Mouse (Mus musculus): ENCODE results near the gene Eya2. TPM values are rescaled to one million over a fixed set of nuclear protein-coding genes. Genes with fewer than 3 reads are reported as not detected.
A peak's percentile ranks its signal among the peaks of the same experiment; 100 is the strongest.

Eya2 gene
- polyA plus RNA-seq, 1 experiment from 2014 or later, result 7.2 TPM

- ATAC-seq (ENCODE audit: low FRiP score, low read depth), result no peak
- 93% methylated on average over 4 of the region's 4 CpGs for WGBS
- Histone ChIP-seq H3K4me3 (no peak overlapping the region), H3K4me2 (replicated peaks) (no peak overlapping the region), H3K4me1 (peaks cover 4% of the 10 kb centered on the region; the same call in 1 of the 2 replicates), H3K27ac (replicated peaks) (no peak overlapping the region), H3K9me3 (no peaks in the 10 kb centered on the region), H3K27me3 (peaks cover 10% of the 10 kb centered on the region; the same call in 1 of the 2 replicates), H3K9ac (replicated peaks) (no peak overlapping the region), H3K36me3 (no peaks in the 10 kb centered on the region)
Observed at GRCm38 (mm10) chr2:165688896-165689295, 94.1 kb downstream of the Eya2 start.

- H3K4me1 ChIP-seq, result peaks cover 4% of the 10 kb centered on the region; the same call in 1 of the 2 replicates
- no peak overlapping the region for H3K4me3 ChIP-seq
- no peak overlapping the region for H3K27ac ChIP-seq (replicated peaks)
- no peak for ATAC-seq (ENCODE audit: low FRiP score, low read depth)
- H3K36me3 ChIP-seq, result no peaks in the 10 kb centered on the region
- peaks cover 10% of the 10 kb centered on the region; the same call in 1 of the 2 replicates for H3K27me3 ChIP-seq
- 90% methylated on average over 3 of the region's 3 CpGs for WGBS
- no peak overlapping the region for H3K4me2 ChIP-seq (replicated peaks)
- no peak overlapping the region for H3K9ac ChIP-seq (replicated peaks)
- H3K9me3 ChIP-seq, result no peaks in the 10 kb centered on the region
Observed at GRCm38 (mm10) chr2:165691016-165691415, 96.2 kb downstream of the Eya2 start.

- Histone ChIP-seq H3K4me1 (peaks cover 4% of the 10 kb centered on the region; the same call in 1 of the 2 replicates), H3K27me3 (no peaks in the 10 kb centered on the region), H3K9ac (replicated peaks) (no peak overlapping the region), H3K9me3 (no peaks in the 10 kb centered on the region), H3K36me3 (no peaks in the 10 kb centered on the region), H3K4me2 (replicated peaks) (no peak overlapping the region), H3K4me3 (no peak overlapping the region), H3K27ac (replicated peaks) (no peak overlapping the region)
- WGBS, result 88% methylated on average over 4 of the region's 4 CpGs
- ATAC-seq (ENCODE audit: low FRiP score, low read depth), result no peak
Observed at GRCm38 (mm10) chr2:165692944-165693660, 98.3 kb downstream of the Eya2 start.

- Histone ChIP-seq H3K4me1 (peaks cover 4% of the 10 kb centered on the region), H3K27me3 (no peaks in the 10 kb centered on the region), H3K9ac (replicated peaks) (no peak overlapping the region), H3K27ac (replicated peaks) (no peak overlapping the region), H3K36me3 (no peaks in the 10 kb centered on the region), H3K9me3 (no peaks in the 10 kb centered on the region), H3K4me2 (replicated peaks) (no peak overlapping the region), H3K4me3 (no peak overlapping the region)
- WGBS, result 92% methylated on average over 6 of the region's 6 CpGs
- no peak for ATAC-seq (ENCODE audit: low FRiP score, low read depth)
Observed at GRCm38 (mm10) chr2:165694767-165695166, 99.9 kb downstream of the Eya2 start.

- Histone ChIP-seq H3K9me3 (no peaks in the 10 kb centered on the region), H3K4me3 (no peak overlapping the region), H3K27me3 (no peaks in the 10 kb centered on the region), H3K36me3 (no peaks in the 10 kb centered on the region), H3K9ac (replicated peaks) (no peak overlapping the region), H3K4me2 (replicated peaks) (no peak overlapping the region), H3K27ac (replicated peaks) (peak overlapping the region; percentile 27; the same call in 1 of the 2 replicates), H3K4me1 (peaks cover 10% of the 10 kb centered on the region; the same call in 1 of the 2 replicates)
- WGBS, result 46% methylated on average over 19 of the region's 19 CpGs
- 0 out of 2 replicates have a peak, but pooled peaks have one; percentile 34 for ATAC-seq (ENCODE audit: low FRiP score, low read depth)
Observed at GRCm38 (mm10) chr2:165700252-165700908, 105.5 kb downstream of the Eya2 start.

- H3K9ac ChIP-seq (replicated peaks), result no peak overlapping the region
- WGBS, result 57% methylated on average over 9 of the region's 9 CpGs
- H3K4me3 ChIP-seq, result no peak overlapping the region
- H3K4me2 ChIP-seq (replicated peaks), result no peak overlapping the region
- H3K36me3 ChIP-seq, result no peaks in the 10 kb centered on the region
- H3K9me3 ChIP-seq, result no peaks in the 10 kb centered on the region
- peaks cover 10% of the 10 kb centered on the region; the same call in 1 of the 2 replicates for H3K4me1 ChIP-seq
- no peak overlapping the region for H3K27ac ChIP-seq (replicated peaks)
- no peak for ATAC-seq (ENCODE audit: low FRiP score, low read depth)
- H3K27me3 ChIP-seq, result no peaks in the 10 kb centered on the region
Observed at GRCm38 (mm10) chr2:165703033-165703805, 108.4 kb downstream of the Eya2 start.

- Histone ChIP-seq H3K27me3 (no peaks in the 10 kb centered on the region), H3K4me3 (no peak overlapping the region), H3K27ac (replicated peaks) (no peak overlapping the region), H3K4me1 (no peaks in the 10 kb centered on the region), H3K4me2 (replicated peaks) (no peak overlapping the region), H3K9me3 (no peaks in the 10 kb centered on the region), H3K36me3 (no peaks in the 10 kb centered on the region), H3K9ac (replicated peaks) (no peak overlapping the region)
- ATAC-seq (ENCODE audit: low FRiP score, low read depth), result no peak
- 64% methylated on average over 9 of the region's 9 CpGs for WGBS
Observed at GRCm38 (mm10) chr2:165708266-165708665, 113.4 kb downstream of the Eya2 start.

GRCm38 (mm10) chr2:165716688-165717087 lies 121.9 kb downstream of the Eya2 start:
- no peak for ATAC-seq (ENCODE audit: low FRiP score, low read depth)
- Histone ChIP-seq H3K27ac (replicated peaks) (no peak overlapping the region), H3K4me2 (replicated peaks) (no peak overlapping the region), H3K36me3 (no peaks in the 10 kb centered on the region), H3K9ac (replicated peaks) (no peak overlapping the region), H3K4me3 (no peak overlapping the region), H3K27me3 (no peaks in the 10 kb centered on the region), H3K9me3 (no peaks in the 10 kb centered on the region), H3K4me1 (peaks cover 9% of the 10 kb centered on the region; the same call in 1 of the 2 replicates)
- 83% methylated on average over 6 of the region's 6 CpGs for WGBS

- 66% methylated on average over 23 of the region's 23 CpGs for WGBS
- no peak overlapping the region for H3K4me2 ChIP-seq (replicated peaks)
- no peak overlapping the region for H3K9ac ChIP-seq (replicated peaks)
- H3K4me1 ChIP-seq, result peaks cover 9% of the 10 kb centered on the region; the same call in 1 of the 2 replicates
- no peak overlapping the region for H3K27ac ChIP-seq (replicated peaks)
- no peak for ATAC-seq (ENCODE audit: low FRiP score, low read depth)
- no peaks in the 10 kb centered on the region for H3K9me3 ChIP-seq
- no peaks in the 10 kb centered on the region for H3K27me3 ChIP-seq
- H3K4me3 ChIP-seq, result no peak overlapping the region
- no peaks in the 10 kb centered on the region for H3K36me3 ChIP-seq
Observed at GRCm38 (mm10) chr2:165717182-165718176, 122.6 kb downstream of the Eya2 start.

GRCm38 (mm10) chr2:165719382-165719781 lies 124.5 kb downstream of the Eya2 start:
- 83% methylated on average over 8 of the region's 8 CpGs for WGBS
- Histone ChIP-seq H3K9ac (replicated peaks) (no peak overlapping the region), H3K27me3 (no peaks in the 10 kb centered on the region), H3K4me1 (peaks cover 9% of the 10 kb centered on the region; the same call in 1 of the 2 replicates), H3K27ac (replicated peaks) (no peak overlapping the region), H3K4me2 (replicated peaks) (no peak overlapping the region), H3K9me3 (no peaks in the 10 kb centered on the region), H3K36me3 (no peaks in the 10 kb centered on the region), H3K4me3 (no peak overlapping the region)
- no peak for ATAC-seq (ENCODE audit: low FRiP score, low read depth)

- Histone ChIP-seq H3K27me3 (no peaks in the 10 kb centered on the region), H3K36me3 (no peaks in the 10 kb centered on the region), H3K9ac (replicated peaks) (no peak overlapping the region), H3K27ac (replicated peaks) (no peak overlapping the region), H3K4me3 (no peak overlapping the region), H3K4me1 (peaks cover 9% of the 10 kb centered on the region; the same call in 1 of the 2 replicates), H3K4me2 (replicated peaks) (no peak overlapping the region), H3K9me3 (no peaks in the 10 kb centered on the region)
- 91% methylated on average over 5 of the region's 5 CpGs for WGBS
- ATAC-seq (ENCODE audit: low FRiP score, low read depth), result no peak
Observed at GRCm38 (mm10) chr2:165721941-165722340, 127.1 kb downstream of the Eya2 start.
